In genomic region chr6:127739921-127740320, GRCm38 (mm10) we compare ENCODE assay signal across 20 mouse cellular contexts. TPM values are rescaled to one million over a fixed set of nuclear protein-coding genes. Genes with fewer than 3 reads are reported as not detected.
DNase-seq lines count a peak whose midpoint lies in the region; ATAC-seq lines count a peak whose summit lies in the region.
"Had no signal": no experiment of that assay in that cellular context is flagged by ENCODE, and none has a peak within 500 bp of the region (broad histone marks: within the 10 kb centered on the region; RNA-seq: fewer than 3 reads in every experiment).

No protein-coding gene starts in this region.

- ATAC-seq in cerebellum, adult (ENCODE audit: insufficient number of reproducible peaks, low FRiP score, low TSS enrichment): no peak
- ATAC-seq in heart, embryonic 14.5 days (ENCODE audit: insufficient number of reproducible peaks, insufficient read depth, low FRiP score, low read depth): no peak
- ATAC-seq in neural tube, embryonic 13.5 days (ENCODE audit: low read depth): no peak
- ATAC-seq: CD4-positive, CD25-positive, alpha-beta regulatory T cell, adult 4 months; intestine, embryonic 16.5 days had no signal

- H3K9me3 ChIP-seq in heart, embryonic 14.5 days (ENCODE audit: control insufficient read depth, low read length): no peaks in the 10 kb centered on the region
- no peaks in the 10 kb centered on the region for H3K9me3 ChIP-seq in neural tube, embryonic 13.5 days
- H3K9me3 ChIP-seq: embryonic facial prominence, embryonic 13.5 days; forebrain, embryonic 12.5 days; heart, embryonic 12.5 days had no signal

- no peak overlapping the region for H3K4me2 ChIP-seq in heart, embryonic 14.5 days (ENCODE audit: low read length)
- H3K4me2 ChIP-seq in neural tube, embryonic 13.5 days: no peak overlapping the region
- H3K4me2 ChIP-seq: embryonic facial prominence, embryonic 13.5 days; forebrain, embryonic 12.5 days; heart, embryonic 12.5 days had no signal

- 70% methylated on average over 5 of the region's 5 CpGs for WGBS in heart, embryonic 14.5 days
- WGBS in neural tube, embryonic 13.5 days: 77% methylated on average over 5 of the region's 5 CpGs

- H3K36me3 ChIP-seq in heart, embryonic 14.5 days (ENCODE audit: control insufficient read depth, insufficient read depth, low read length): no peaks in the 10 kb centered on the region
- no peaks in the 10 kb centered on the region for H3K36me3 ChIP-seq in neural tube, embryonic 13.5 days
- H3K36me3 ChIP-seq: embryonic facial prominence, embryonic 13.5 days; forebrain, embryonic 12.5 days; G1E; heart, embryonic 12.5 days had no signal

- DNase-seq in cerebellum, postnatal 10 days: peak; percentile 60 to 62
- no peak for DNase-seq in heart, postnatal 36 days
- peak; percentile 36 for DNase-seq in left cerebral cortex, postnatal 4 days
- DNase-seq in left cerebral cortex, postnatal 36 days (ENCODE audit: low spot score in 2 of 2): no peak
- DNase-seq in neural tube, embryonic 10.5 days (ENCODE audit: extremely low spot score, low spot score): no peak
- DNase-seq: adrenal gland, postnatal 10 days; B cell, adult 2 months; cerebellum, postnatal 36 days; gastrocnemius, postnatal 10 days; heart, adult 18-20 months had no signal

- no peak overlapping the region for H3K27ac ChIP-seq in heart, embryonic 14.5 days (replicated peaks in 1 of 2; ENCODE audit: control insufficient read depth in 1 of 2, insufficient read depth in 1 of 2, low read depth in 2 of 2, low read length in 2 of 2)
- peak overlapping the region; percentile 42; the same call in 1 of the 2 replicates for H3K27ac ChIP-seq in neural tube, embryonic 13.5 days (replicated peaks)
- H3K27ac ChIP-seq: embryonic facial prominence, embryonic 13.5 days; forebrain, embryonic 12.5 days had no signal

- H3K4me1 ChIP-seq in heart, embryonic 14.5 days (ENCODE audit: control insufficient read depth in 2 of 2, insufficient read depth in 2 of 2, low read length in 2 of 2): peaks cover 21 to 23% of the 10 kb centered on the region in 2 experiments
- peaks cover 76% of the 10 kb centered on the region for H3K4me1 ChIP-seq in neural tube, embryonic 13.5 days (replicated peaks)

- no peaks in the 10 kb centered on the region for H3K27me3 ChIP-seq in heart, embryonic 14.5 days (ENCODE audit: control insufficient read depth, insufficient read depth, low read length)
- no peaks in the 10 kb centered on the region for H3K27me3 ChIP-seq in neural tube, embryonic 13.5 days
- H3K27me3 ChIP-seq: embryonic facial prominence, embryonic 13.5 days; forebrain, embryonic 12.5 days had no signal

- intact Hi-C loops in heart, postnatal 36 days (cut with DNase I): no loop called here
- intact Hi-C loops in left cerebral cortex, postnatal 4 days (cut with DNase I): no loop called here
- intact Hi-C loops in left cerebral cortex, postnatal 36 days (cut with DNase I): no loop called here

- H3K9ac ChIP-seq in heart, embryonic 14.5 days (ENCODE audit: low read length): peak overlapping the region; percentile 21; the same call in 1 of the 2 replicates
- no peak overlapping the region for H3K9ac ChIP-seq in neural tube, embryonic 13.5 days
- H3K9ac ChIP-seq: embryonic facial prominence, embryonic 13.5 days; forebrain, embryonic 12.5 days; heart, embryonic 12.5 days had no signal

- H3K4me3 ChIP-seq in heart, embryonic 14.5 days (ENCODE audit: control insufficient read depth in 1 of 2, insufficient read depth in 1 of 2, low read depth in 1 of 2, low read length in 2 of 2): no peak overlapping the region
- H3K4me3 ChIP-seq in neural tube, embryonic 13.5 days: no peak overlapping the region
- H3K4me3 ChIP-seq: embryonic facial prominence, embryonic 13.5 days; forebrain, embryonic 12.5 days; heart, embryonic 12.5 days had no signal

RNA-seq across cellular contexts. Expression of gene Prmt8, which starts 29.4 kb away (rescaled TPM):
- polyA plus RNA-seq in heart, embryonic 14.5 days (2014; fragmentation: Nextera tagmentation; extraction: Ambion mirVana): 0.09 TPM in 2 replicates
- not detected for total RNA-seq in heart, postnatal 36 days (2021)
- total RNA-seq in left cerebral cortex, postnatal 4 days (2021): 10 to 100 TPM; 59.6 to 63.5 TPM
- total RNA-seq in left cerebral cortex, postnatal 36 days (2021): 10 to 100 TPM; 90.8 to 97.3 TPM
- 39.9 and 40.9 TPM in 2 replicates for polyA plus RNA-seq in neural tube, embryonic 13.5 days (2015; fragmentation: Nextera tagmentation; extraction: Ambion mirVana)
- total RNA-seq: heart, adult 18-20 months had no signal
- polyA plus RNA-seq: CD4-positive, CD25-positive, alpha-beta regulatory T cell, adult 4 months; G1E; heart, postnatal 0 days; intestine, embryonic 16.5 days had no signal

Comparison
In these comparisons a context has a peak if more than half of its experiments do, and no peak if none do; other contexts are left out.
1. DNase-seq: peak in cerebellum, postnatal 10 days (2 of 2) and left cerebral cortex, postnatal 4 days (single experiment); none in heart, postnatal 36 days (0 of 2), left cerebral cortex, postnatal 36 days (0 of 2) and neural tube, embryonic 10.5 days (single experiment).
2. RNA of gene Prmt8, which starts 29.4 kb away (total RNA-seq): 90.8 to 97.3 TPM in left cerebral cortex, postnatal 36 days and 59.6 to 63.5 TPM in left cerebral cortex, postnatal 4 days; not detected in heart, postnatal 36 days; every median in the first group is over 10 times any median in the second.